Mouse (Mus musculus): ENCODE measurements at regions not wholly inside any gene's neighbourhood (a gene's known extent, or its start where the extent isn't known, plus 50 kb on each side); places are given as distances from the start of the nearest gene placed in this dataset.

DNA sequence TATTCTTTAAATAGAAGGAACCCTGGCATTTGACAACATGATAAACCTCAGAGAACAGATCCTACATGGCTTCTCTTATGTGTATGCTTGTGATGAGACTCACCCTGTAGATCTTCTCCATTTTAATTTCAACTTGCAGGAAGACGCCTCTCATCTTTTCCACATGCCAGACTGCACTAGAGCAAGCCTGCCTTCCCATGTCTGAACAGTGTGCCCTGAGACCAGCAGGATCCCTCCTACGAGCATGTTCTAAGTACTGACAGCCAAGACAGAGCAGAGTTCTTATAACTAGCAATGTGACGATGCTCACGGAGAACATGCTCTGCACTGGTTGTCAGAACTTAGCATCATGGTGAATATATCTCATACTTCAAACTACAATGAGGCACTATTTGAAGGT, 277.5 kb upstream of the BB014433 start:
- no peak for DNase-seq (ENCODE audit: low read depth)
- TF ChIP-seq POLR2A (IDR thresholded peaks at IDR 0.05; ENCODE audit: borderline replicate concordance, extremely low read depth, insufficient read depth, insufficient read length, poor library complexity, severe bottlenecking) (no peak), CTCF (IDR thresholded peaks at IDR 0.05; ENCODE audit: borderline replicate concordance, extremely low read depth, insufficient read depth, insufficient read length) (no peak)

GRCm38 (mm10) chr8:15318082-15318816, 272.4 kb upstream of the BB014433 start:
- DNase-seq (ENCODE audit: low read depth): no peak
- TF ChIP-seq POLR2A (IDR thresholded peaks at IDR 0.05; ENCODE audit: borderline replicate concordance, extremely low read depth, insufficient read depth, insufficient read length, poor library complexity, severe bottlenecking) (no peak), CTCF (IDR thresholded peaks at IDR 0.05; ENCODE audit: borderline replicate concordance, extremely low read depth, insufficient read depth, insufficient read length) (no peak)

- no peak for TF ChIP-seq CTCF (IDR thresholded peaks at IDR 0.05; ENCODE audit: borderline replicate concordance, extremely low read depth, insufficient read depth, insufficient read length)
- no peak for TF ChIP-seq POLR2A (IDR thresholded peaks at IDR 0.05; ENCODE audit: borderline replicate concordance, extremely low read depth, insufficient read depth, insufficient read length, poor library complexity, severe bottlenecking)
- DNase-seq (ENCODE audit: low read depth): no peak
Observed at GRCm38 (mm10) chr8:15313481-15313880, 267.6 kb upstream of the BB014433 start.

DNA sequence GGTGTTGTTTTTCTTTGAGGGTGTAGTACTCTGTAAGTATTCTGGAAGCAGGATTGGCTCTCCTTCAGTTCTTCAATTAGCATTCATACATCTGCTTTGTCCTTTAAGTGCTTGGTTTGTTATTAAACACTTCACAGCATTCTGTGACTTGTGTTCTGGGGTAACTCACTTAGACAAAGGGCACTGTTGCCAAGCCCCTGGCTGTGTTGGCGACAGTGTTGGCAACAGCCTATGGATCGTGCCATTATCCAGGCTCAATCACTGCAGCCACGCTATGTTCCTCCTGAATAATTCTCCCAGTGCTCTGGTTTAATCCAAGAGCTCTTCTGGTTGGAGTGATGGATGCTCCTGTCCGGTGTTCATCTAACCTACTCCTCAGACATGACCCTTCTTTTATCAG, 265.6 kb upstream of the BB014433 start:
- DNase-seq (ENCODE audit: low read depth): peak; percentile 71
- TF ChIP-seq POLR2A (IDR thresholded peaks at IDR 0.05; ENCODE audit: borderline replicate concordance, extremely low read depth, insufficient read depth, insufficient read length, poor library complexity, severe bottlenecking) (no peak), CTCF (IDR thresholded peaks at IDR 0.05; ENCODE audit: borderline replicate concordance, extremely low read depth, insufficient read depth, insufficient read length) (no peak)

GRCm38 (mm10) chr8:15311045-15311444, 265.2 kb upstream of the BB014433 start:
- TF ChIP-seq CTCF (IDR thresholded peaks at IDR 0.05; ENCODE audit: borderline replicate concordance, extremely low read depth, insufficient read depth, insufficient read length) (0 out of 2 replicates have a peak, but pooled peaks have one; percentile 5), POLR2A (IDR thresholded peaks at IDR 0.05; ENCODE audit: borderline replicate concordance, extremely low read depth, insufficient read depth, insufficient read length, poor library complexity, severe bottlenecking) (no peak)
- no peak for DNase-seq (ENCODE audit: low read depth)

DNA sequence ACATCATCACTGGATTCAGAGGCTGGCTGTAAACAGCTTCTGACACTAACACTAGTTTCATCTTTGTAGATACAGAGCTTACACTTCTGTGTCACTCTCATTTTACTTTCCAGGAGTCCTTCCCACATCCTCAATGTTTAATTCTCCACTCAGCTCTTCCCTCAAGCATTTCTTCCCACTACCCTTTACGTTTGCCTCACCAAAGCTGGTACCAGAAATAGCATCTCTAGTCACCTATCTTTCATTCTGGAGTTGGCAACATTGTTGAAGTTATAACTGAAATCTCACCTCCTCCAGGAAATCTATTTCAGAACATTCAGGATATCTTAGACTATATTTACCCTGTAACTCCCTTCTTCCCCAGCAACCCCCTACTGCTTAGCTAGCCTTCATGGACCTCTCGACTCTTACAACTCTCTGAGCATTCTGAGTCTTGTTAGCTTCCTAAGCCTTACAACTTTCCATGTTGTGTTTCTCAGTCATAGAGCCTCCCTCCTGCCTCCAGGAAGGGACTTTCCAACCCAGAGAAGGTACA, 258.3 kb upstream of the BB014433 start:
- TF ChIP-seq CTCF (IDR thresholded peaks at IDR 0.05; ENCODE audit: borderline replicate concordance, extremely low read depth, insufficient read depth, insufficient read length) (no peak), POLR2A (IDR thresholded peaks at IDR 0.05; ENCODE audit: borderline replicate concordance, extremely low read depth, insufficient read depth, insufficient read length, poor library complexity, severe bottlenecking) (no peak)
- no peak for DNase-seq (ENCODE audit: low read depth)

GRCm38 (mm10) chr8:15273775-15274174, 227.9 kb upstream of the BB014433 start:
- no peak for DNase-seq (ENCODE audit: low read depth)

DNA sequence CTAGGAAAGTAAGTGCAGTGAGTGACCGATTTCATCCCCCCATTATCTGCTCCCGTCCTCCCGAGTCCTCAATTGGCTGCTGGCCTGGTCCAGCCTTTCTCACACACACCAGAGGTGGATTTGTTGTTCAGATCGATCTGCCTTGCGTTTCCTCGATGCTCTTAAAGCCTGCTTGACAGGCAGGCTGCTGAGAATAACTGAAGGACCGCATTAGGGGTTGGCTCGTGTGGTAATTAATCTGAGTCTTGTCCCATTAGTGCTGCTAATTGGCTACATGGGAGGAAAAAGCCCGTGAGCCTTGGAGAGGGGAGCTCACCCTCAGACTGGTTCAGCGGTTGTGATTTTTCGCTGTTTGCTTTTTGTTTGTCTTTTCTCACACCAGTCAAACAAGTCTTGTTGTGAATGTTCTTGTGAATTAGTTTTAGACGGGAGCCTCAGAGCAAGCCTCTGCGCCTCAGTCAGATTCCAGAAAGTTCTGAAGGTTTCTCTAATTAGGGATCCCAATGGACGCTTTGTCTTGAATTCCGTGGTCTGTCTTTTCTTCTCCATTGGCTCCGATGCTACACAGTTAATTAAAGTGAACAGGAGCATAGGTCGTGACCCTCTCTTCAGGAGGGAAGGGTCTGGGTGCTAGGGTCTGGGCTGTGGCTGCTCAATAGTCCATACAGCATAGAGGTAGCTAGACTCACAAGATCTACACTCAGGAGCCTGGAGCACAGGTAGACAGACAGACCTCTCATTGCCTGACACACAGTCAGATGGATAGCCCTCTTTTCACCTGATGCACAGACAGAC, 226.1 kb upstream of the BB014433 start:
- TF ChIP-seq POLR2A (IDR thresholded peaks at IDR 0.05; ENCODE audit: borderline replicate concordance, extremely low read depth, insufficient read depth, insufficient read length, poor library complexity, severe bottlenecking): no peak
- TF ChIP-seq CTCF (IDR thresholded peaks at IDR 0.05; ENCODE audit: borderline replicate concordance, extremely low read depth, insufficient read depth, insufficient read length): no peak
- peak; percentile 90 for DNase-seq (ENCODE audit: low read depth)

More at GRCm38 (mm10) chr8:15273775-15274174, 227.9 kb upstream of the BB014433 start:
- TF ChIP-seq POLR2A (IDR thresholded peaks at IDR 0.05; ENCODE audit: borderline replicate concordance, extremely low read depth, insufficient read depth, insufficient read length, poor library complexity, severe bottlenecking) (no peak), CTCF (IDR thresholded peaks at IDR 0.05; ENCODE audit: borderline replicate concordance, extremely low read depth, insufficient read depth, insufficient read length) (no peak)

DNA sequence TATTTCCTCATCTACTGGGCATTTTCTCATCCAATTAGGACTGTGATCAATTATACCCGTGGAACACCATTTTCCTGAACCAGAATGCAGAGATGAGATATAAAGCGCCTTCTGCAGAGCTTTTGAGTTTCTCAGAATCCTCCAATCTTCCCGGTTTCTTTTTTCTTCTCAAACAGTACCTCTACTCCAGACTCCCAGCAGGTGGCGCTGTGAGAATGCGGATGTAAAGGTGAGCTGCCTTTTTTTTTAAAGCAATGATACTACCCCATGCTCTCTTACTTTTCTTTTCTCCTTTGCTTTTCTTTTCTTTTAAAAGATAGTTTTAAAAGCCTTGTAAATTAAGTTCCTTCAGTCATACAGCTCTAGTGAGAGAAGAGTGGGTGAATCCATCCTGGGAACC, 224.4 kb upstream of the BB014433 start:
- DNase-seq (ENCODE audit: low read depth): peak; percentile 90
- TF ChIP-seq CTCF (IDR thresholded peaks at IDR 0.05; ENCODE audit: borderline replicate concordance, extremely low read depth, insufficient read depth, insufficient read length) (peak; percentile 81; the same call in 1 of the 2 replicates), POLR2A (IDR thresholded peaks at IDR 0.05; ENCODE audit: borderline replicate concordance, extremely low read depth, insufficient read depth, insufficient read length, poor library complexity, severe bottlenecking) (no peak)

DNA sequence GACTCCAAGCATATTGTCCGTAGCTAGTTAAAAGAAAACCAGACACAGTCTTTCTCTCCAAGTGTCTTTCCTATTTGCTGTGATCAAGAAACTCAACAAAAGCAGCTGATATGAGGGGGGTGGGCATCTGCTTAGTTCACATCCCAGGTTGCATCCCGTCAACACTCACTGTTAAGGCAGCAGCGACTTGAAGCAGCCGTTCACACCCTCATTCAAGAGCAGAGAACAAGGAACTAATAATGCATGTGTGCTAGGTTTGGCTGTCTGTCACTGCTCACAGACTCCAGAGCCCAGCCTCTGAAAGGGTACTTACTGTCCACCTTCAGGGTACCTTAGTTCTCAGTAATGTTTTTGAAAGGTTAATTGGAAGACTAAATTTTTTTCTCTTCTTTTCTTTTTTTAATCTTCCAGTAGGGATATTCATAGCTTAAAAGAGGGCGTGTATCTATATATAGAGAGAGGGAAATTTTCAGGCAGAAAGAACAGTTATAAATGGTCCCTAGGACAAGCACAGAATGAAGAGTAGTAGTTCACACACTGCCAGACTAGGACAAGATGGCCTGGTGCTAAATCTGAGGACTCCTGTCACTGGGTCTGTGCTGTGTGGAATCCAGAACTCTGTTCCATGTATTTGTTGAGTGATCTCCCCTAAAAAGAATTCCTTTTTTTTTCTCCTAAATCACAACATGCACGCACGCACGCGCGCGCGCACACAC, 199.1 kb upstream of the BB014433 start:
- DNase-seq (ENCODE audit: low read depth): peak; percentile 46
- TF ChIP-seq CTCF (IDR thresholded peaks at IDR 0.05; ENCODE audit: borderline replicate concordance, extremely low read depth, insufficient read depth, insufficient read length) (no peak), POLR2A (IDR thresholded peaks at IDR 0.05; ENCODE audit: borderline replicate concordance, extremely low read depth, insufficient read depth, insufficient read length, poor library complexity, severe bottlenecking) (no peak)

DNA sequence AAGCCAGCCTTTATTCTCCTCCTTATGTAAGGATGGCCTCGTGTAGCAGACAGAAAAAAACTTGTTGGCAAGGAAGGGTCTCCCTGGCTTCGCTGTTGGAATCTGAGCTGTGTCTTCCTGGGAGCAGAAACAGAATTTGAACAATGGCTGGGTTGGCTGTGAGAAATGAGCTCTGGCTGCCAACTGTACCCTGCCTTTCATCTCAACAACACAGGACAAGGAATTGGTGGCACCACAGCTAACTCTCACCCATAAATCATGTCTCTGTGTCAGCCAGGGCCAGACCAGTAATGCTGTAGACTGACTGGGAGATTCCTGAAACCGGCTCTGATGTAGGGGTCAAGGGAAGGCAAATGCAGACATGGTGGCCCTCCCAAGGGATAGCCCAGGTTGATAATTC, 189.5 kb upstream of the BB014433 start:
- DNase-seq (ENCODE audit: low read depth): peak; percentile 52
- TF ChIP-seq CTCF (IDR thresholded peaks at IDR 0.05; ENCODE audit: borderline replicate concordance, extremely low read depth, insufficient read depth, insufficient read length) (no peak), POLR2A (IDR thresholded peaks at IDR 0.05; ENCODE audit: borderline replicate concordance, extremely low read depth, insufficient read depth, insufficient read length, poor library complexity, severe bottlenecking) (no peak)
